Mouse (Mus musculus) thymus, postnatal 36 days (tissue): ENCODE data around the gene Atp1a1.
A peak's percentile ranks its signal among the peaks of the same experiment; 100 is the strongest.

Experiments
- DNase-seq, 2 experiments: peaks; one replicate each; pipeline ENCODE4 v3.0.0; 2022; ENCODE audit warnings: mixed read lengths in 2 of 2

Atp1a1 gene

DNA sequence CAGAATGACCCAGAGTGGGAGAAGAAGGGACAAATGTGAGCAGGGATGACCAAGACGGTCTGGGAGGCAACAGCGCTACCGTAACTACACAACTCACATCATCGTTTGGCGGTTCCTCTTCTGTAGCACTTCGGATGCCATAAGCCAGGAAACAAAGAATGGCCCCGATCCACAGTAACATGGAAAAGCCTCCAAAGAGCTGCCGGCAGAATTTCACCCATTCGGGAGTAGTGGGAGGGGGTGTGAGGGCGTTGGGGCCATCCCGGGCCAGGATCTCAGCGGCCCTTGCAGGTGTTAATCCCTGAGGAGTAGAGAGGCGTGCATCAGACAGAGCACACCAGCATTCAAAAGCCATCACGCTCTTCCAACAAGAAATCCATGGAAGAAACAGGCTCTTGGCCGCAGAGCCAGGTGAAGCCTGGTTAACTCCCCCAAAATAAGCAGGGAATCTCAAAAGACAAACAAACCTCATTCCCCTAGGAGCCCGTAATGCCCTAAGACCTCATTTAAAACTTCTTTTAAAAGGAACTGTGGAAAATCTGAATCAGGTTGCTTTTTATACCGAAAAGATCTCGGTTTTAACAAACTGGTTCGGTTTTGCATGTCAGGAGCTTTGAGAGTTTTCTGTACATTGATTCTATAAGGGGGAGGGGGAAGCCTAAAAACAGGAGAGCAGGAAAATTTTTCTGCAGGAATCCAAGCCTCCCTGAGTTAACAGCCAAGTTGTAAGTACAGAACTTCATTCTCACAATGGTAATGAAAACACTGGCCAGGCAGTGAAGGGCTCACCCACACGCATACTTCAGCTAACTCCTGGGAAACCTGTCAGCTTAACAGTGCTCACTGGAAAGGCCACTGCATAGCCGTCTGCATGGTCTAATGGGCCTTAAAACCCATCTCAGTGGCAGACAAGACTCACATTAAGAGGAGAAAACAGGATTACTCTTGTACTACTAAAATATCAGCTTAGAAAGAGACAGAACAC lies 11.9 kb downstream of the Atp1a1 start:
- DNase-seq, result no peak

DNA sequence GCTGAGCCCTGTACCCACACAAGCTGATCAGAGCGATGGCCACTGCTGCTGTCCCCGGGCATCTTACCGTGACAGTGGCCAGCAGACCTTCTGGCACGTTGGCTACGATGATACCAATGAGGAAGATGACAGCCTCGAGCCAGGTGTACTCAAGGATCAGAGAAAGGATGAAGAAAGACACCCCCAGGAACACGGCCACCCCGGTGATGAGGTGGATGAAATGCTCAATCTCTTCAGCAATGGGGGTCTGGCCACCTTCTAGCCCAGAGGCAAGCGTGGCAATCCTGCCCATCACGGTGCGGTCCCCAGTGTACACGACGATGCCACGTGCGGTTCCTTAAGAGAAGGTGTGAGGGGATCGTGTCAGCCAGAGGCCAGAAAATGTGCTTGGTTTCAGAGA lies 14.1 kb downstream of the Atp1a1 start:
- DNase-seq, result no peak

DNA sequence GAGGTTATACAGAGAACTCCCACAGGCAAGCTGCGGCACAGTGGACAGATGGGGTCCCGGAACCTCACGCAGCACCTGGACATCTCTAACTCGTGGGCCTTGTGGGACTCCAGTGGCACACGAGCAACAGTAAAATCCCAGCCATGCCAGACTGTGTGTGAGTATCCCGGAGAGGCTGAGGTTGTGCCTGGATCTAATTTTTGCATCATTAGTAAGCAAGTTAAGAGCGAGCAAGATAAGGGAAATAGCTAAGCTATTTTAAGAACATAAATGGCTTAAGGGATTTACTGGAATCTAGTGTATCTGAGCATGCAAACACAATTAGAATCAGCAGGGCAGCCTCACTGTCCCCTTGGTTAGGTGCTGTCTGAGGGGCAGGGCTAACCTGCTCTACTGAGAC lies 16.2 kb downstream of the Atp1a1 start:
- no peak for DNase-seq

DNA sequence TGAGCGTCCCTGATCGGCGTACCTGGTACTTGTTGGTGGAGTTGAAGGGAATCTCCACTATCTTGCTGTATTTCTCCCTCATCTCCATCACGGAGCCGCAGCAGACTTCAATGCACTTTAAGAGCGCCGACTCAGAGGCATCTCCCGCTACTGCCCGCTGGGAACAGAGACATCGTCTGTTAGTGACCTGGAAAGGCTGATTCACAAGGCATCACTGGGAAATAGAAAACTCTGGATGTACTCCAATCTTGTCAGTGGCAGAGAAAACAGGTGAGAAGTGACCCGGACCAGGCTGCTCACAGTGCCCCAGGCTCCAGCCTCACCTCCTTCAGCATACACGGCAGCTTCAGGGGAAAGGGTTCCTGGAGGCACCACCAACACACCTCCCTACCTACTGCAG lies 17.7 kb downstream of the Atp1a1 start:
- no peak for DNase-seq

DNA sequence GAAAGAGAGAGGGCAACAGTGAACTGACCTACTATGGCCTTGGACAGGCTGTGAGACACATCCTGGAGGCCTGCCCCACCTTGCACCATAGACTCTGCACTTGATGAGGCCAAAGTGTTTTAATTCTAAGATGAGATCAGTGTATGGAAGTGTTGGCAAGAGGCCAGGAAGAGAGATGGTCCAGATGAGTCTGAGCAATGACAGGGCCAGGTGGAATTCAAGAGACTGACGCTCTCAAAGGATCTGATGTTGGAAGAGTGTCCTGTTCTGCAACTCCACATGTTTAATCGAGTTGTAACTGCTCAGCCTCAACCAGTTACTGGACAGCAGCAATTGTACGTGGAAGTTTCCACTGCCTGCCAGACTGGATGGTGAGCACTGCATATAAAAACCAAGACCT lies 26.4 kb downstream of the Atp1a1 start:
- no peak for DNase-seq

DNA sequence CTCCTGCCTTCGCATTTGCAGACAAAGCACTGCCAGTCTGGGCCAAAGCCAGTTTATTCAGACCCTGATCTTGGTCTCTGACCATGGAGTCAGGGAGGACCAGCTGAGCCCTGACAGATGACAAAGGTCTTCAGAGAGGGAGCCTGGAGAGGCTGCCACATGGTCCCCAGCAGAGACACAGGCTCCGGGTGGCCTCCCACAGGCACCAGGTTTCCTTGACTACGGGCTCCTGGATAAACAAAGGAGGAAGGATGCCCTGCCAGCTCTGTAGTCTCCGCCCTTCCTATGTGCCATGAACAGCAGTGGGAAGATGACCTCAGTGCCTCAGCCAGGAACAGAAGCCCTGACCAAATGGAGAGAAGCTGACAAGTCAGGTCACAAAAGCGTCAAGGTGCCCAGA lies 27.1 kb downstream of the Atp1a1 start:
- DNase-seq, result no peak

DNA sequence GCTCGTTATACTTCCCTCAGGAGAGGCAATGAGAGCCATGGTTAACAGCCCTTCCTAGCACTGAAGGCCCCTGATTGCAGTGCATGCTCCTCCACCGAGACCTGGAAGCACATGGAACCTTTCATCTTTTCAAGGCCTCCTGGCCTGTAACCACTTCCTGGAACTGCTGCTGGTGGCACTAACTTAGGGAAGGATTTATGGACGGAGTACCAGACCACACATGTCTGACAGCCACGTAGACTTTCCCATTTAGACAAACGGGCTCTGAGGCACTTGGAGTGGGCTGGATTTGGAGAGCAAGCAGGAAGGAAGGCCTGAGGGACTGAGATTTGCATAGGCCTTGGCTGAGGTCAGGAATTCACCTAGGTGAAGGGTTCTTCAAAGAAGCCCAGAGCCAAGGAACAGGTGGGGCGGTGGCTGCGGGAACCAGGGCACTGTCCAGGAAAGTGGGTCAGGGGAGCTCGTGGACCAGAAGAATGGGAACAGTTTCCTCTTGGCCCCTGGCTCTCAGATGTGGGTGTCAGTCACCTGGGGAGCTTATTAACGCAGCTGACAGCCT lies 28.9 kb downstream of the Atp1a1 start:
- DNase-seq, result no peak

DNA sequence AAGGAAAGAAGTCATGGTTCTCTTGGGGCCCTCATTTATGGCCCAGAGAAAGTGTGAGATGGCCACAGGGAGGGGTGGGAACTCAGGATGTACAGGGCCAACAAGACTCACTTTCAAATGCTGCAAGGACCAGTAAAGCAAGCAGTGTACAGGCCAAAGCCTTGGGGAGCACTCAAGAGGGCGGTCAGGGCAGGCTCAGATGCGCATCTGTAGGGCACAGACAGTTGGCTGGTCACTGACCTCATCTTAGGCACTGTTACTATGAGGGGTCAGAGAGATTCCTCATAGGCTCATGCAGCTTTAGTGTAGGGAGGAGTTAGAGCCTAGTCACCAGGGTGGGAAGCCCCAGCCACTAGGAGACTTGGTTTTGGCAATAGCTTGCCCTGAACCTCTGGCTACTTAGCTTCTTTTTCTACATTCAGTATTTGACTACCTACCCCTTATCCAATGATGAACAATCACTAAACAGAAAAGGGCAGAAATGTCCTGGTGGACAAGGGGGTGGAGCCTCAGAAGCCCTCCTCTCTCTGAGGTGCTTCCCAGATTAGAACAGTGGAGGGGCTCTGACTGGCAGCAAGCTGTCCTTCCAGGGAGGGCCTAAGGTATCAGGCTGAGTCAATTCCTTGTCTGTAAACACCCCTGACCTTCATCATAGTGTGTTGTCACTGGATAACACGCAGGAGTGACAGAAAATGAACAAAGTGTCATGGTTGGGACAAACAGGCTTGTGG lies 29.9 kb downstream of the Atp1a1 start:
- DNase-seq, result no peak

DNA sequence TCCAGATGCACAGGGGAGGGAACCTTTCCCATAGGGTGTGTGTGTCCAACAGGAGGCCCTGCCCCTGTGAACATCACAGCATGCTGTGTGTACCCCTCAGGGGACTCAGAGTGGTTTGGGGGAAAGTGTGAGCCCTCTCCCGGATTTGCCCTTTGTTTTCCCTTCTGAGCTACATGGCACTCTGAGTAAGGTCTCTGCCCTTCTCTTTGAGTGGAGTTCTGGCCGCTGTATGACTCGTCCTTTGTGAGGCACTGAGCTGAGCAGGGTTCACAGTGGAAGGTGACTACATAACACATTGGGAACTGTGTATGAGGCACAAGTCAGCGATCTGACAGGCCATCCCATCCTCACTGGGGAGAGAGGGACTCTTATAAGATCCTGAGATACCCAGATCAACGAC lies 31.5 kb downstream of the Atp1a1 start:
- DNase-seq, result no peak

DNA sequence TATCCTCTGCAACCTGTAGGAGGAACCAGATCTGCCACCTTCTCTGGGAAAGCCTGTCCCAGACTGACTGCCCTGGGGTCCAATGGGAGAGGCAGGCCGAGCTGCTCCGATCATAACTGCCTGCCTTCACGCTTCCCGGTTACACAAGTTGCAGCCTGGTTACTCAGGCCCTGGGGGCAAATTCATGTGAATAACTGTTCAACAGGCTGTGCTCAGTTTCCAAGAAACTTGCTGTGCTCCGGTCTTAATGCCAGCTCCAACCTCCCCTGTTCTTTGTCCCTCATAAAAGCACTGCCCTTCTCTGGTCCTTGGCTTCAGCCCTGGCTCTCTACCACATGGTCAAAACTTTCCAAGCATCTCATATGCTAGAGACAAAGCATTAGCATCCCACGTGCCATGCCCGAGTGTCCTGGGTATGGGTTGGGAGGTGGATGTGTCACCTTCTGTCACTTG lies 32.3 kb downstream of the Atp1a1 start:
- DNase-seq, result no peak

DNA sequence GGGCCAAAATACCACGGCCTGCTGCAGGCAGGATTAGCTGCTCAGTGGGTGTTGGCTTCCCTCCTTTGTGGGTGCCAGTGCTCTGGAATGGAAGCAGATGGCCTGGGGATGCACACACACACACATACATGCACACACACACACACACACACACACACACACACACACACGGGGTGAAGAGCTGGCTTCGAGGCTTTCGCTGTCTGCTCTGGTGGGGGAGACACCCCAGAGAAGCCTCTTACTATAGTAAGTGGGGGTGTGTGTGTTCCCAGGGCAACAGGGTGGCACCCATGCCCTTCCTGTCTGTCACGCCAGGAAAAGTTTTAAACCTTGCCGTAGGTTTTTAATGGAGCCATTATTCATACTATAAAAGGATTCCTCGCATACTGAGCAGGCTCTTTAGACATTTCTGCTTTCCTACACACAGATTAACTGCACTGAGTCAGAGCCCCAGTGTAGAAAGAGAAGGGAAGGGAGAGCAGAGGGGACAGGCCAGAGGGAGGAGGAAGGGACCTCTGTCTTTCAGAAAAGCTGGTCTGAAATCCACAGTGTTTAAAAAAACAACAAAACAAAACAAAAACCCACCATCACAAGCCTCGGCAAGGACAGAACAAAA lies 32.9 kb downstream of the Atp1a1 start:
- DNase-seq, result no peak

DNA sequence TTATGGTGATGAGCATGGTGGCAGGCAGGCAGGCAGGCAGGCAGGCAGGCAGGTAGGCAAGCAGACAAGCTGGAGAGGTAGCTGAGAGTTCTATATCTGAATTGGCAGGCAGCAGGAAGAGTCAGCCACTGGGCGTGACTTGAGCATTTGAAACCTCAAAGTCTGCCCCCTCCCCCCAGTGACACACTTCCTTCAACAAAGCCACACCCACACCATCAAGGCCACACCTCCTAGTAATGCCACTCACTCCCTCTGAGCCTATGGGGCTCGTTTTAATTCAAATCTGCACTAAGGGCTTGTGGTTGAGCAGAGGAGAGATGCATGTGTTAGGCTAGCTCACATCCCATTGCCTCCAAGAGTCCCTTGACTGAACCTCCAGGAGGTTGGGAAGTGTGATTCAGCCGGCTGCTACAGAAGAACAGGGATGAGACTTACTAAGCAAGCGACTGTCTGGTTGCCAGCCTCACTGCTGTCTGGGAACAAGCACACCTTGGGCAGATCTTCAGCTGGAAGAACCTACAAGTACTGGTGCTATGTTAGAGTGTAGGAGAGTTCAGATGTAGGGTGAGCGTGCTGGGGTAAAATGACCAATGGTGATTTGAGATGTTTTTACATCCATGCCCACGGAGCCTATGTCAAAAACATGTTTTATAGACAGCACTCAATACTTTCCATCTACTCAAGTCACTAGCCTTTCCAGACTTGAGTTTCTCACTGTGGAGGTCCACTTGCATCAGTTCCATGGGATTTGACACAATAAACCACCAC lies 33.6 kb downstream of the Atp1a1 start:
- peak; percentile 29 to 50 for DNase-seq

DNA sequence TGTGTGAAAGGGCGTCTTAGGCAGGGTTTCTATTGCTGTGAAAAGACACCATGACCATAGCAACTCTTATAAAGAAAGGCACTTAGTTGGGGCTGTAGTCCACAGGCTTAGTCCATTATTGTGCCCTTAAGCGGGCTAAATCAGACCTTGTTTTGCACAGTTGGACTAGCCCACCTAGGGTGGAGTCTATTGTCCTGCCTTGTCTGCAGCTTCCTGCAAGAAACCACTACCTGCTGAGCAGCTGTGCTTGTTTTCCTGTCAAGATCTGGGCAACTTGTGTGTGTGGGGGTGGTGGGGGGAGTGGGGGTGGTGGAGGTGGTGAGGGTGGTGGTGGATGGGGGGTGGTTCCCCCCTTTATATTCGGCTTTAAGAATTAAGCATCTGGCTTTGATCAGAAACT lies 34.2 kb downstream of the Atp1a1 start:
- no peak for DNase-seq

DNA sequence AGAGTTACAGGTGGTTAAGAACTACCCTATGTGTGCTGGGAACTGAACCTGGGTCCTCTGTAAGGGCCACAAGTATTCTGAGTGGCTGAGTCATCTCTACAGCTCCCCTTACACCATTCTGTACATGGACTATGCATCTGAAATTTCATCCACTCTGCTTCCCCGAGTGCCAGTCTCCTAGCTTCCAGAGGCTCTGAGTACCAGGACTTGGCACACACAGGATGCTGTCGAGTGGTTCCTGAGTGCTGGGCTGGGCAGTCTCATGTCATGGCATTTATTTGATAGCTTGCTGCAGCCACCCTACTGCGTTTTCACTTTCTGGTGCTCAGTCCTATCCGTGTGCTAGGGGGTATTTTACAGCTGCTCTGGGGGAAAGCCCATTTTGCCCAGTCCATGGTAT lies 35.9 kb downstream of the Atp1a1 start:
- DNase-seq, result no peak

DNA sequence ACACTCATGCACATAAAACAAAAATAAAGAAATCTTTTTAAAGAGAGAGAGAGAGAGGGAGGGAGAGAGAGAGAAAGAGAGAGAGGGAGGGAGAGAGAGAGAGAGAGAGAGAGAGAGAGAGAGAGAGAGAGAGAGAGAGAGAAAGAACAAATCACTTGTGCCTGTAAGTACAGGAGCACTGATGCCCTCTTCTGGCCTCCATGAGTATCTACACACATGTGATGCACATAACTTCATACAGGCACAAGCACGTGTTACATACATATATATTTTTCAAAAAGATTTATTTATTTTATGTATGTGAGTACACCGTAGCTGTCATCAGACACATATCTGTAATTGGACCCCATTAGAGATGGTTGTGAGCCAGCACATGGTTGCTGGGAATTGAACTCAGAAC lies 40.5 kb downstream of the Atp1a1 start:
- DNase-seq, result no peak

DNA sequence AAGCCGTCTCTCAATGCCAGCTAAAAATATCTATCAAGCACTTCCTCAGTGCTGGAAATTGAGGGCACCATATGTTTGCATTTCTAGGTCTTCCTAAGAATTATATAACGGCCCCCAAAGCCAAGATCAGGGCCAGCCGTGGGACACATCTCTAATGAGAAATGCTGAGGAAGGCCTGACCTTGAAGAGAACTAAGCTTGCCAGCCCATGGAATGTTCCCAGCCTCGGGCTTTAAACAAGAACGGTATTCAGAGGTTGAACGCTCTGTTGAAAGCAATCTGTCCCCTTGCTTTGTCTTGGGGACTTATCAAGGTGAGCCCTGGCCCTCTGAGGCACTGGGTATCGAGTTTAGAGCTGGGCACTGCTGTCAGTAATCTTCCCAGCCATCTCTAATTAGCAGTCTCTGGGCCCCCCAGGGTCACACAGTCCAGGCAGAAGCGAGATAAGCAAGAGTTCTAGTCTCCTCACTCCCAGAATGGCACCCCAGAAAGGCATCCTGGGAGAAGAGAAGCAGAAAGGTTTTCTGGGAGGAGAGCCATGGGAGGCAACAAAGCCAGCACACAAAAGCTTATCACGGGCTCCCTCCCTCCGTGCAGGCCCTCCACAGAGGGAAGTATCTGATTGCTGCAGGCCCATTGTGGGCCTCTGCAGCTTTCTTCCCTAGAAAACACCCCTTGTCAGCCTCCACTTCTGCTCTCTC lies 41.8 kb downstream of the Atp1a1 start:
- no peak for DNase-seq

DNA sequence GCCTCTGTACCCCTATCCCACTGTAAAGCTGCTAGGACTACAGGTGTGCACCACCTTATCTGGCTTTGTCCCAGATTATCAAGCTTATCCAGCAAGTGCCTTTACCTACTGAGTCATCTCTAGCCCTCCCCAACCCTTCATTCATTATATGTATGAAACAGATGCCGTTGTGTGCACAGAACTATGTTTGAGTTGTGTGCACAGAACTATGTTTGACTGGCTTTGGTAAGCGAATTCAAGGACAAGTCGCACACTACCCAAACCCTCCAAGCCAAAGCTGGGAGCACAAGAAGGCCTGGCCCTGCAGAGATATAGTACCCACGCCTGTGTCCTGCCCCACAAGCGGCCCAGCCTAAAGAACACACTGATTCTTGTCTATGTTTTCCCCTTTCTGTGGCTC lies 42.5 kb downstream of the Atp1a1 start:
- DNase-seq, result no peak

DNA sequence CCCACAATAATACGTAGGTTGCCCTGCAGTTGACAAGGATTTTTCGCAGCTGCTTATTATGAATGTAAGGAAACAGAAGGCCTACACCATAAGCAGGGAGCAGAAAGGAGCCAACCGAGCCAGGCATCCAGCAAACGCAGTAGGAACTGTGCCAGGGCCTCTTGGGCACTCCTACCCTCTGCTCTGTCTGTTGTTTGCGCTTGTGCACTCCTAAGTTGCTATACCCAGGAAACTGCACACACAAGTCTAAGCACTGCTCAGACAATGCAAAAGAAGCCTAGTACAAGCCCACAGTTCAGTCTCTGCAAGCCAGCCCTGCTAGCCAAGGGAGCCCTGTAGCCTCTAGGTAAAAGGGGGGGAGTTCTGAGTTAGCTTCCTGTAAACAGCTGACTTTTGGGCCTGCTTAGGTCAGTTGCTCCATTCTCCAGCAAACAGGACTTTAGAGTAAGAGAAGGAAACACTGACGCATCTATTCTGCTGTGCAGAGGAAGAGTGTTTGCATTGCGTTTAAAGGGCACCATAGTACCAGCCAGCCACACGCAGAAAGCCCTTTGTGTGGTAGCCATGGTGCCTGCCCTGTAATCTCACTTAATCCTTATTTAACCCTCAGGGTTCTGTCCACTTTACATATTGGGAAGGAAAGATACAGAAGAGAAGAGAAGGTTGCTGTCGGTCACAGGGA lies 43.5 kb downstream of the Atp1a1 start:
- no peak for DNase-seq

DNA sequence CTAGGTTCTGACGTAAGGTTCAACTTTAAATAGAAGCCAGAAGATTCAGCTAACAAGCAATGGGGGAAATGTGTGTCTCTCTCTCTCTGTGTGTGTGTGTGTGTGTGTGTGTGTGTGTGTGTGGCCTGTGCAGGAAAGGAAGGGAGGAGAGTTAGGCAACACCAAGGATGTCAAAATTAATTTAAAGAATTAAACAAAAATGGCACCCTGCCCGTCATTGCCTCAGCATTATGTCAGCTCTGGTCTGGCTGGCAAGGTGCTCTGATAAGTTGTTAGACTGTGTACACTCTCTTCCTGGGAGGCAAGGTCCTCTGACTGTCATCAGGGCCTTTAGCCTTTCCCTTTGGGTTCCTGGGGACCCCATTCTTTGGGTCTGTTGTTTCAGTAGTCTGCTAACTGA lies 47.8 kb downstream of the Atp1a1 start:
- no peak for DNase-seq

DNA sequence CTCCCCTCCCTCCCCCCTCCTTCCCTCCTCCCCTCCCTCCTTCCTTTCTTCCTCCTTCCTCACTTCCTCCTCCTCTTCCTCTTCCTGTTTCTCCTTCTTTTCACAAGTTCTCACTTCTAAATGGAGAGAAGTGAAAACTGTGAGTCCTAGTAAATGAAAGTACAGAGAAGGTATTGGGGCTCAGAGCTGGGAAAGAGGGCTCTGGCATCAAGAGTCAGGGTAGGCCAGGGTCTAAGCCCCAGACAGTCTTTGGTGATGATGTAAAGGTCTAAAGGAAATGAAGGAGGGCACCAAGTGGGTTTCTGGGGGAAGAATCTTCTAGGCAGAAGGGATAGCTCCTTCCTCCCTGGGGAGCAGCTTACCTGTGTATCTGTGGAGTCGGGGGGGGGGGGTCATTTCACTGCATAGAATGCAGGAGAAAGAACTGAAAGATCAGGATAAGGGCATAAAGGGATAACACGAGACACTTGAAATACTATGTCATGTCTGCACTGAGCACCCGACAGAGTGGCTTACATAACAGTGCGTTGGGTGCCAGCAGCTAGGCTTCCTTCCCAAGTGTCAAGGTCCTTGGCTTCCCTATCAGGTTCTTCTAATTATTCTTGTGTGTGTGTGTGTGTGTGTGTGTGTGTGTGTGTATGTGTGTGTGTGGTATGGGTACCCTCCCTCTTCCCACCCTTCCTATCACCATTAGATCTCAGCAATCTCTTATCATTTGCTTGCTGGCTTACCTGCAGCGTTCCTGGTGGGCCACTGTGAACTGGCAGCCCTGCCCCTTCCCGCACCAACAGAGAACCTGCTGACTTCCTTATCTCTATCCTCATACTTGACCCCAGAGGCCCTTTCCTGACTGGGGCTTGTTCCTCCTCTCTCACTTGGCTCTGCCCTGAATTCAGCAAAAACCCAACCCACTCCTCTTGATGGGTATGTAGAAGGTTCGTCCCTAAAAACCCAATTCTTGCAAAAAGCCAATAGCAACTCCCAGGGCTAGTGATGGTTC lies 51.6 kb downstream of the Atp1a1 start:
- DNase-seq, result no peak
